Comparison of ENCODE assay signal across 24 mouse cellular contexts in genomic region chr13:24001797-24002196, GRCm38 (mm10). TPM values are rescaled to one million over a fixed set of nuclear protein-coding genes. Genes with fewer than 3 reads are reported as not detected.
DNase-seq lines count a peak whose midpoint lies in the region; ATAC-seq and TF ChIP-seq lines count a peak whose summit lies in the region.
"Had no signal": no experiment of that assay in that cellular context is flagged by ENCODE, and none has a peak within 500 bp of the region (broad histone marks: within the 10 kb centered on the region; RNA-seq: fewer than 3 reads in every experiment).

No protein-coding gene starts in this region.

- DNase-seq in ES-CJ7 (ENCODE audit: low read depth, low spot score) (peak; percentile 84), R1 (ENCODE audit: low read depth, low spot score) (peak; percentile 73)
- DNase-seq in cerebellum, postnatal 36 days: no peak
- DNase-seq: adrenal gland, adult 8-10 months; adrenal gland, postnatal 14 days; adrenal gland, postnatal 36 days; cerebellum, adult 11-12 months; cerebellum, adult 9-10 months; cerebellum, postnatal 25 days; embryo, embryonic 11 days; forebrain, postnatal 0 days had no signal

- no peak for ATAC-seq in megakaryocyte, adult 5-6 weeks (ENCODE audit: poor library complexity, severe bottlenecking)
- no peak for ATAC-seq in erythroid progenitor cell, adult 5-6 weeks (replicated peaks; ENCODE audit: low FRiP score, poor library complexity, severe bottlenecking)
- ATAC-seq: activated CD4-positive, CD25-positive, alpha-beta regulatory T cell, adult 4 months; forebrain, embryonic 13.5 days; forebrain, embryonic 15.5 days; forebrain, postnatal 0 days; Patski had no signal

- H3K27ac ChIP-seq in ES-Bruce4 (ENCODE audit: insufficient read depth, low read length): no peak overlapping the region
- H3K27ac ChIP-seq: embryonic facial prominence, embryonic 13.5 days; embryonic facial prominence, embryonic 15.5 days; forebrain, embryonic 13.5 days; forebrain, embryonic 15.5 days had no signal

- peak; percentile 85 for TF ChIP-seq EP300 in ES-Bruce4 (IDR thresholded peaks at IDR 0.05; ENCODE audit: insufficient read depth, low read depth, low read length)

- no peak overlapping the region for H3K9ac ChIP-seq in ES-Bruce4 (ENCODE audit: low read depth, poor library complexity, severe bottlenecking)
- H3K9ac ChIP-seq: embryonic facial prominence, embryonic 13.5 days; embryonic facial prominence, embryonic 15.5 days; forebrain, embryonic 13.5 days; forebrain, embryonic 15.5 days; forebrain, postnatal 0 days had no signal

- TF ChIP-seq POLR2A in ES-Bruce4 (IDR thresholded peaks at IDR 0.05; ENCODE audit: insufficient read depth, low read length): no peak

- no peak for TF ChIP-seq CTCF in ES-Bruce4 (IDR thresholded peaks at IDR 0.05; ENCODE audit: low read depth, low read length)

- no peaks in the 10 kb centered on the region for H3K27me3 ChIP-seq in ES-Bruce4 (ENCODE audit: control insufficient read depth, insufficient read depth, low read length, poor library complexity, severe bottlenecking)
- H3K27me3 ChIP-seq: embryonic facial prominence, embryonic 15.5 days; forebrain, embryonic 13.5 days; forebrain, embryonic 15.5 days had no signal

- no peaks in the 10 kb centered on the region for H3K36me3 ChIP-seq in ES-Bruce4 (ENCODE audit: control insufficient read depth, insufficient read depth, low read length, poor library complexity, severe bottlenecking)
- H3K36me3 ChIP-seq: embryonic facial prominence, embryonic 13.5 days; embryonic facial prominence, embryonic 15.5 days; forebrain, embryonic 15.5 days; G1E had no signal

- H3K4me1 ChIP-seq in ES-Bruce4 (ENCODE audit: control insufficient read depth, insufficient read depth, low read length): peaks cover 8% of the 10 kb centered on the region
- H3K4me1 ChIP-seq: embryonic facial prominence, embryonic 13.5 days; embryonic facial prominence, embryonic 15.5 days; forebrain, embryonic 13.5 days; forebrain, embryonic 15.5 days had no signal

- no peaks in the 10 kb centered on the region for H3K9me3 ChIP-seq in ES-Bruce4 (replicated peaks; ENCODE audit: control insufficient read depth, insufficient read depth, low read length, poor library complexity, severe bottlenecking)
- H3K9me3 ChIP-seq: embryonic facial prominence, embryonic 13.5 days; embryonic facial prominence, embryonic 15.5 days; forebrain, embryonic 13.5 days; forebrain, embryonic 15.5 days; G1E had no signal

- H3K4me3 ChIP-seq in ES-Bruce4 (ENCODE audit: low read depth, low read length): no peak overlapping the region
- H3K4me3 ChIP-seq: embryonic facial prominence, embryonic 13.5 days; embryonic facial prominence, embryonic 15.5 days; erythroblast, embryonic 14.5 days; forebrain, embryonic 13.5 days; forebrain, embryonic 15.5 days had no signal

RNA-seq across cellular contexts. Expression of gene Scgn, which starts 10.8 kb away (rescaled TPM):
- polyA plus RNA-seq in ES-Bruce4 (2011; ENCODE audit: insufficient read depth, insufficient read length, low read depth, missing spikeins): not detected in 2 replicates
- total RNA-seq in megakaryocyte, adult 5-6 weeks (2015): not detected in 2 replicates
- total RNA-seq in megakaryocyte, adult 5-6 weeks (2017): not detected in 2 replicates
- total RNA-seq in erythroid progenitor cell, adult 5-6 weeks (2015; ENCODE audit: low replicate concordance): not detected in 2 replicates
- not detected in 2 replicates for total RNA-seq in erythroid progenitor cell, adult 5-6 weeks (2017; ENCODE audit: low replicate concordance)
- total RNA-seq: common myeloid progenitor, adult 5-6 weeks; G1E had no signal
- polyA plus RNA-seq: activated CD4-positive, CD25-positive, alpha-beta regulatory T cell, adult 4 months; C2C12; embryonic facial prominence, embryonic 13.5 days; erythroblast, embryonic 14.5 days; G1E had no signal

Comparison
In these comparisons a context has a peak if more than half of its experiments do, and no peak if none do; other contexts are left out.
1. DNase-seq: peak in ES-CJ7 (single experiment) and R1 (single experiment); none in cerebellum, postnatal 36 days (0 of 2).